In genomic region chr1:55213475-55213874, GRCm38 (mm10) we compare ENCODE assay signal across 25 mouse cellular contexts. TPM values are rescaled to one million over a fixed set of nuclear protein-coding genes. Genes with fewer than 3 reads are reported as not detected.
A peak's percentile ranks its signal among the peaks of the same experiment; 100 is the strongest.
DNase-seq lines count a peak whose midpoint lies in the region; ATAC-seq lines count a peak whose summit lies in the region.
"Had no signal": no experiment of that assay in that cellular context is flagged by ENCODE, and none has a peak within 500 bp of the region (broad histone marks: within the 10 kb centered on the region; RNA-seq: fewer than 3 reads in every experiment).

No protein-coding gene starts in this region.

- no peaks in the 10 kb centered on the region for H3K36me3 ChIP-seq in lung, embryonic 15.5 days
- H3K36me3 ChIP-seq in intestine, embryonic 14.5 days (ENCODE audit: control insufficient read depth, insufficient read depth, low read length), result no peaks in the 10 kb centered on the region
- no peaks in the 10 kb centered on the region for H3K36me3 ChIP-seq in stomach, embryonic 14.5 days (ENCODE audit: control insufficient read depth, insufficient read depth, low read length)
- H3K36me3 ChIP-seq: embryonic facial prominence, embryonic 10.5 days; forebrain, embryonic 10.5 days; heart, embryonic 12.5 days; hindbrain, embryonic 10.5 days had no signal

- no peak for DNase-seq in lung, postnatal 14 days
- peak; percentile 76 for DNase-seq in R1 (ENCODE audit: low read depth, low spot score)
- no peak for DNase-seq in intestine, embryonic 14.5 days (ENCODE audit: low spot score)
- no peak for DNase-seq in left cerebral cortex, postnatal 10 days (ENCODE audit: extremely low spot score in 1 of 2, low spot score in 2 of 2)
- DNase-seq: adrenal gland, postnatal 25 days; cerebellum, adult 8-10 months; gastrocnemius, postnatal 10 days; heart, postnatal 10 days; kidney, adult 8-10 months; kidney, postnatal 36 days; right cerebral cortex, adult 18-20 months; right cerebral cortex, postnatal 4 days had no signal

- H3K4me3 ChIP-seq in lung, embryonic 15.5 days, result no peak overlapping the region
- no peak overlapping the region for H3K4me3 ChIP-seq in intestine, embryonic 14.5 days (ENCODE audit: low read depth, low read length)
- H3K4me3 ChIP-seq in stomach, embryonic 14.5 days (ENCODE audit: low read depth, low read length), result no peak overlapping the region
- H3K4me3 ChIP-seq: embryonic facial prominence, embryonic 10.5 days; forebrain, embryonic 10.5 days; heart, embryonic 12.5 days; hindbrain, embryonic 10.5 days had no signal

- no peaks in the 10 kb centered on the region for H3K9me3 ChIP-seq in lung, embryonic 15.5 days
- H3K9me3 ChIP-seq in intestine, embryonic 14.5 days (ENCODE audit: control insufficient read depth, low read length), result no peaks in the 10 kb centered on the region
- no peaks in the 10 kb centered on the region for H3K9me3 ChIP-seq in stomach, embryonic 14.5 days (ENCODE audit: control insufficient read depth, low read depth, low read length)
- H3K9me3 ChIP-seq: embryonic facial prominence, embryonic 10.5 days; forebrain, embryonic 10.5 days; heart, embryonic 12.5 days; hindbrain, embryonic 10.5 days had no signal

- no peak overlapping the region for H3K27ac ChIP-seq in lung, embryonic 15.5 days
- no peak overlapping the region for H3K27ac ChIP-seq in intestine, embryonic 14.5 days (ENCODE audit: low read depth)
- no peak overlapping the region for H3K27ac ChIP-seq in stomach, embryonic 14.5 days (ENCODE audit: low read length)
- H3K27ac ChIP-seq: embryonic facial prominence, embryonic 10.5 days; forebrain, embryonic 10.5 days; hindbrain, embryonic 10.5 days; liver, embryonic 14.5 days had no signal

- 0 out of 2 replicates have a peak overlapping the region, but pooled peaks have one; percentile 4 for H3K4me2 ChIP-seq in lung, embryonic 15.5 days
- H3K4me2 ChIP-seq in intestine, embryonic 14.5 days (ENCODE audit: low read length), result no peak overlapping the region
- H3K4me2 ChIP-seq in stomach, embryonic 14.5 days (replicated peaks; ENCODE audit: low read depth, low read length), result no peak overlapping the region
- H3K4me2 ChIP-seq: heart, embryonic 12.5 days; midbrain, embryonic 11.5 days had no signal

- ATAC-seq in lung, embryonic 15.5 days (ENCODE audit: borderline replicate concordance, extremely low read depth, low FRiP score, low TSS enrichment), result 0 out of 2 replicates have a peak, but pooled peaks have one; percentile 56
- 0 out of 2 replicates have a peak, but pooled peaks have one; percentile 55 for ATAC-seq in intestine, embryonic 14.5 days (replicated peaks; ENCODE audit: low FRiP score, low TSS enrichment, low read depth)
- peak; percentile 31; the same call in 1 of the 2 replicates for ATAC-seq in stomach, embryonic 14.5 days (ENCODE audit: insufficient number of reproducible peaks, insufficient read depth, low FRiP score, low read depth)
- ATAC-seq in megakaryocyte-erythroid progenitor cell, adult 5-6 weeks (replicated peaks; ENCODE audit: low FRiP score, low TSS enrichment, poor library complexity, severe bottlenecking), result no peak
- ATAC-seq: forebrain, embryonic 16.5 days; hindbrain, embryonic 16.5 days had no signal

- H3K9ac ChIP-seq in lung, embryonic 15.5 days, result no peak overlapping the region
- no peak overlapping the region for H3K9ac ChIP-seq in intestine, embryonic 14.5 days (ENCODE audit: low read length)
- H3K9ac ChIP-seq in stomach, embryonic 14.5 days (replicated peaks; ENCODE audit: low read depth, low read length), result no peak overlapping the region
- H3K9ac ChIP-seq: heart, embryonic 12.5 days; liver, embryonic 14.5 days had no signal

- intact Hi-C loops in left cerebral cortex, postnatal 10 days (cut with DNase I), result no loop called here

- peaks cover 16% of the 10 kb centered on the region; the same call in 1 of the 2 replicates for H3K4me1 ChIP-seq in lung, embryonic 15.5 days
- no peaks in the 10 kb centered on the region for H3K4me1 ChIP-seq in intestine, embryonic 14.5 days (replicated peaks; ENCODE audit: control insufficient read depth, insufficient read depth, low read length)
- H3K4me1 ChIP-seq in stomach, embryonic 14.5 days (ENCODE audit: control insufficient read depth, insufficient read depth, low read length), result 0 out of 2 replicates have a peak, but pooled peaks cover 4% of the 10 kb centered on the region

- 42% methylated on average over 6 of the region's 6 CpGs for WGBS in lung, embryonic 15.5 days
- WGBS in intestine, embryonic 14.5 days, result 32% methylated on average over 6 of the region's 6 CpGs
- WGBS in stomach, embryonic 14.5 days, result 38% methylated on average over 6 of the region's 6 CpGs

- H3K27me3 ChIP-seq in lung, embryonic 15.5 days, result no peaks in the 10 kb centered on the region
- H3K27me3 ChIP-seq in intestine, embryonic 14.5 days (replicated peaks; ENCODE audit: control insufficient read depth, insufficient read depth, low read length), result no peaks in the 10 kb centered on the region
- no peaks in the 10 kb centered on the region for H3K27me3 ChIP-seq in stomach, embryonic 14.5 days (ENCODE audit: control insufficient read depth, insufficient read depth, low read length)
- H3K27me3 ChIP-seq: CH12.LX; heart, embryonic 12.5 days had no signal

RNA-seq across cellular contexts. Expression of gene Rftn2, which starts 13.1 kb away (rescaled TPM):
- polyA plus RNA-seq in lung, embryonic 15.5 days (2015; fragmentation: Nextera tagmentation; extraction: Ambion mirVana), result 12.9 and 13.8 TPM in 2 replicates
- polyA plus RNA-seq in intestine, embryonic 14.5 days (2014; fragmentation: Nextera tagmentation; extraction: Ambion mirVana), result 9.4 and 14.8 TPM in 2 replicates
- 12.8 and 12.9 TPM in 2 replicates for polyA plus RNA-seq in stomach, embryonic 14.5 days (2014; fragmentation: Nextera tagmentation; extraction: Ambion mirVana)
- total RNA-seq in megakaryocyte-erythroid progenitor cell, adult 5-6 weeks (2014; fragmentation: Nextera tagmentation), result 0.26 TPM in 1 of 2 replicates, not detected in the other
- 0.11 TPM in 1 of 2 replicates, not detected in the other for total RNA-seq in megakaryocyte-erythroid progenitor cell, adult 5-6 weeks (2017)
- total RNA-seq in left cerebral cortex, postnatal 10 days (2021), result 10 to 100 TPM; 14.3 to 17.6 TPM
- total RNA-seq: MEL had no signal

RNA-seq across cellular contexts. Expression of gene Mars2, which starts 23.5 kb away (rescaled TPM):
- polyA plus RNA-seq in lung, embryonic 15.5 days (2015; fragmentation: Nextera tagmentation; extraction: Ambion mirVana), result 2.5 TPM in 2 replicates
- 4.6 and 5.5 TPM in 2 replicates for polyA plus RNA-seq in intestine, embryonic 14.5 days (2014; fragmentation: Nextera tagmentation; extraction: Ambion mirVana)
- 2.7 and 3.0 TPM in 2 replicates for polyA plus RNA-seq in stomach, embryonic 14.5 days (2014; fragmentation: Nextera tagmentation; extraction: Ambion mirVana)
- total RNA-seq in megakaryocyte-erythroid progenitor cell, adult 5-6 weeks (2014; fragmentation: Nextera tagmentation), result 8.8 and 11.1 TPM in 2 replicates
- total RNA-seq in megakaryocyte-erythroid progenitor cell, adult 5-6 weeks (2017), result 11.4 and 12.2 TPM in 2 replicates
- total RNA-seq in left cerebral cortex, postnatal 10 days (2021), result 10 to 100 TPM; 12.6 to 13.6 TPM
